Mouse (Mus musculus) intestine, embryonic 15.5 days (tissue): Measurements from ENCODE around the gene Hist1h2bb. TPM values are rescaled to one million over a fixed set of nuclear protein-coding genes. Genes with fewer than 3 reads are reported as not detected.
"Not testable (repeated sequence)": the region's sequence is repeated elsewhere in the genome, so short reads cannot be mapped to it uniquely, and the experiment has no call there.

Source experiments
- ATAC-seq: fragments of 200-750 bp; cut with Nextera tagmentation; 2 replicates; pipeline ENCODE4 v1.8.0; 2017; ENCODE audit warnings: moderate TSS enrichment, moderate library complexity
- H3K27ac ChIP-seq: fragments of 300-500 bp; sonication (generic); 2 replicates; pipeline ENCODE4 v1.5.1; 2015; ENCODE audit warnings: mild to moderate bottlenecking, inconsistent platforms
- H3K27me3 ChIP-seq: fragments of 300-500 bp; sonication (generic); replicated peaks from 2 replicates; pipeline ENCODE4 v1.6.1; 2015; ENCODE audit warnings: inconsistent platforms
- H3K36me3 ChIP-seq: fragments of 300-500 bp; sonication (generic); 2 replicates; pipeline ENCODE4 v1.6.1; 2015; ENCODE audit warnings: inconsistent platforms
- H3K4me1 ChIP-seq: fragments of 300-500 bp; sonication (generic); replicated peaks from 2 replicates; pipeline ENCODE4 v1.6.1; 2015; ENCODE audit warnings: inconsistent platforms
- H3K4me2 ChIP-seq: fragments of 300-500 bp; sonication (generic); replicated peaks from 2 replicates; pipeline ENCODE4 v1.6.1; 2015; ENCODE audit warnings: mild to moderate bottlenecking, inconsistent platforms
- H3K4me3 ChIP-seq: fragments of 300-500 bp; sonication (generic); replicated peaks from 2 replicates; pipeline ENCODE4 v1.5.1; 2015; ENCODE audit warnings: inconsistent platforms
- H3K9ac ChIP-seq: fragments of 300-500 bp; sonication (generic); 2 replicates; pipeline ENCODE4 v1.6.1; 2015; ENCODE audit warnings: inconsistent platforms
- H3K9me3 ChIP-seq: fragments of 300-500 bp; sonication (generic); 2 replicates; pipeline ENCODE4 v1.6.1; 2016; ENCODE audit warnings: inconsistent platforms
- WGBS: fragments of 180-500 bp; shearing (Covaris S2); methylation state at CpG from one replicate; pipeline ENCODE4 v1.1.7; 2015; 5-methylcytosine and 5-hydroxymethylcytosine counted together
- polyA plus RNA-seq: library from polyadenylated mRNA; unstranded; fragments of >200 nt; fragmentation: Nextera tagmentation; extraction: Ambion mirVana; gene quantifications from 2 replicates; pipeline ENCODE4 v1.2.1, GENCODE M21; 2015

Hist1h2bb gene
- polyA plus RNA-seq, 1 experiment from 2014 or later, result 2.4 TPM

DNA sequence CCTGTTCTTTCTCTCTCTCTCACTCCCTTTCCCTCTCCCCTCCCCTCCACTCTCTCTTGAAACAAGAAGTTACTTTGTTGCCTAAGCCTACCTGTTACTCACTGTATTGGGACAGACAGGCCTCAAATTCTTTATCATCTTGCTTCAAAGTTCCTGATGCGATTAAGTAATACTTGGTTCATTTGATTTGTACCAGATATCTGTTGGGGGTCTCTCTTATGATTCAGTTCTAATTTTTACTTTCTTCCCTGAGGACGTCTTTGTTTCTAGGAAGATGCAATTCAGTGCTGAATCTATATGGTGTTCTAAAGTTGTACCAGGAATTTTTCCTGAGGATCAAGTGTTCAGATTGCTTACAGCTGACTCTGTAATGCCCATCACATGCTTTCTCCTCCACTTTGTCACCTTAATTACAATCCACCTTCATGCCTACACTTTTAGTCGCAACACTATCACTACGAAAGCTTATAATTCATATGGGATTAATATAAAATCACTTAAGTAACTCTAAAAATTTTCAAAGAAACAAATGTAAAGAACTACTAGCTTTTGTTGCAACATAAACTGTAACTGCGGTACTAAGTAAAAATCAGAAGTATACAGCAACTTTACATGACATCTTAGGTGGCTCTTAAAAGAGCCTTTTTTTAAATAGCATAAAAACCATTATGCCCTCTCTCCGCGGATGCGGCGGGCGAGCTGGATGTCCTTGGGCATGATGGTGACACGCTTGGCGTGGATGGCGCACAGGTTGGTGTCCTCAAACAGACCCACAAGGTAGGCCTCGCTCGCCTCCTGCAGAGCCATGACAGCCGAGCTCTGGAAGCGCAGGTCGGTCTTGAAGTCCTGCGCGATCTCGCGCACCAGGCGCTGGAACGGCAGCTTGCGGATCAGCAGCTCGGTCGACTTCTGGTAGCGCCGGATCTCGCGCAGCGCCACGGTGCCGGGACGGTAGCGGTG lies 1.8 kb upstream of the Hist1h2bb start:
- Histone ChIP-seq H3K4me2 (peak overlapping the region; percentile 54), H3K4me3 (peak overlapping the region; percentile 39), H3K9ac (peak overlapping the region; percentile 45), H3K36me3 (no peaks in the 10 kb centered on the region), H3K27me3 (no peaks in the 10 kb centered on the region), H3K9me3 (no peaks in the 10 kb centered on the region), H3K4me1 (0 out of 2 replicates have a peak, but pooled peaks cover 4% of the 10 kb centered on the region), H3K27ac (peak overlapping the region; percentile 62)
- WGBS, result 2% methylated on average over 17 of the region's 36 CpGs
- no peak; the same call in 1 of the 2 replicates for ATAC-seq

DNA sequence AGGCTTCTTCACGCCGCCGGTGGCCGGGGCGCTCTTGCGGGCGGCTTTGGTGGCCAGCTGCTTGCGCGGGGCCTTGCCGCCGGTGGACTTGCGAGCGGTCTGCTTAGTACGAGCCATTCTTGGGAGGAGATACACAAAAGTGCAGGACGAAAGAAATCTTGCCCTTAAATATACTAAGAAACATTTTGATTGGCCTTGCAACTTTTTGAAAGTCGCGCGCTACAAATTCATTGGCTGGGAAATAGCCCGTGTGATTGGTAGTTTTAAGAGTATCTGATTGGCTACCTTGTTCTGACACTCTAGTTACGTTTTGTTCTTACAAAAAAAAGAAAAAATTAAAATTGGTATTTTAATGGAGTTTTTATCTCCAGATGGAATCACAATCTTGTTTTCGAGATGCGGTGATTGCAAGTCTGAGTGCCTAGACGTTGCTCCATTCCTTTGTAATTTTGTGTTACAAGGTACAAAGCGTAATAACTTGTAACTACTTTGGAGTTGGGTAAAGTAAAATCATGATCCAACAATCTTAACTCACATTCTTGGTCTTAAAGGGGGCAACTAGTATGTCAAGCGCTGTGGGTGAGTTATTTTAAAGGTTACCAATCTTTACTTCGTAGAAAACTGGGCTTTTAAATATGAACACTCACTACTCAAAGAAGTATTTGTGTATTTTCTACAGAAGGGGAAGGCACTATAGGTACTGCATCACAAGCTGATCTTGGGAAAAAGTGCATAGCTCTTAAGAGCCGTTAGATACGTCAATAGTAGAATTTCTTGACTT lies 963 bp upstream of the Hist1h2bb start, which contains the start of gene Hist1h3c:
Gene Hist1h3c (minus strand): TSS at position 222 of the 781 bp plus-strand sequence.
- Histone ChIP-seq H3K36me3 (no peaks in the 10 kb centered on the region), H3K9ac (peak within 1 kb of the TSS; percentile 54), H3K27me3 (no peaks in the 10 kb centered on the region), H3K4me2 (peak within 1 kb of the TSS; percentile 56), H3K27ac (peak within 1 kb of the TSS; percentile 98), H3K9me3 (no peaks in the 10 kb centered on the region), H3K4me3 (peak within 1 kb of the TSS; percentile 39), H3K4me1 (0 out of 2 replicates have a peak, but pooled peaks cover 4% of the 10 kb centered on the region)
- WGBS, result under 1% methylated on average over 25 of the region's 28 CpGs
- ATAC-seq, result peak; percentile 77

DNA sequence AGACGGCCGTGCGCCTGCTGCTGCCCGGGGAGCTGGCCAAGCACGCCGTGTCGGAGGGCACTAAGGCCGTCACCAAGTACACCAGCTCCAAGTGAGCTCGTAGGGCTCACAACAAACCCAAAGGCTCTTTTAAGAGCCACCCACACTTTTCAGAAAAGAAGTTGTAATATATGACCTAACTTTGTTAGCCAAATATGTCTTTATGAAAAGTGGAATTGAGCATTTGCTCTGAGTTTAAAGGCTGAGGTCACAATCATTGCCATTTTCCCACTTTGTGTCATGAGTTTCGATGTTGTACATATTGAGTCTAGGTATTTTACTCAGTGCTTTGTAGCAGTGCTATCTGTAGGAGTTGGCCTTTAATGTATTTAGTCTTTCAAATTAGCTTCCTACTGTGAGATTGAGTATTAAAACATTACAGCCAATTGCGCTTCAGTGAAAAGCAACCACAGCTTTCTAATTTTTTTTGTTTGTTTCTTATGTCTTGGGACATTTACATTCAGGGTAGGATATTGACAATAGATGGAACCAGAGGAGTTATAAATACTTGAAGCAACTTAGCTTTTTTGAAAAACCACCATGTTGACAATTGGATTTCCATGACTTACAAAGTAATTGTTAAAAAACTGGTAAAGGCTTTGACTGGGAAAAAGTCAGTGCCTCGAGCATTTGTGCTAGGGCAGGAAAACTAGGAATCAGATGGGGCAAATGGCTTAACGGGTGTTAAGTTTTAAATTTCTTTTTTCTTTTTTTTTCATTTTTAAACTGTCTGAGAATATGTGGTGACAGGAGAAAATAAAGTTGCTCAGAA lies 752 bp downstream of the Hist1h2bb start:
- Histone ChIP-seq H3K4me1 (0 out of 2 replicates have a peak, but pooled peaks cover 4% of the 10 kb centered on the region), H3K36me3 (no peaks in the 10 kb centered on the region), H3K4me3 (peak overlapping the region; percentile 26), H3K27me3 (no peaks in the 10 kb centered on the region), H3K9ac (peak overlapping the region; percentile 42), H3K4me2 (peak overlapping the region; percentile 52), H3K9me3 (no peaks in the 10 kb centered on the region), H3K27ac (peak overlapping the region; percentile 95)
- ATAC-seq, result no peak
- WGBS, result 3% methylated on average over 13 of the region's 13 CpGs

DNA sequence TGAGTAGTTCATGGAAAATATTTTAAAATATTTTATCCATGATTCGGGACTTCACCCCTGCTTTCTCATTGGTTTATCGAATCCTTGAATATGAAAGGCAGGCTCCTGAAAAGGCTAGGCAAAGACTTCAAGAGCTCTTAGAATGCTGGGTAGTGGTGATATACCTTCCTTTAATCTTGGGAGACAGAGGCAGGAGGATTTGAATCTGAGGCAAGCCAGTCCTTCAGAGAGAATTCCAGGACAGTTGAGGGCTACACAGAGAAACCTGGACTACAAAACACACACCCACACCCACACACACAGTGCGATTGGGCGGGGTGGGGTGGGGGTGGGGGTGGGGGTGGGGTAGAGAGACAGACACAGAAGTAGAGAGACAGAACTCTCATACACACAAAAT lies 1.4 kb downstream of the Hist1h2bb start:
- Histone ChIP-seq H3K27ac (peak overlapping the region; percentile 95), H3K4me3 (no peak overlapping the region), H3K27me3 (no peaks in the 10 kb centered on the region), H3K9me3 (no peaks in the 10 kb centered on the region), H3K4me1 (0 out of 2 replicates have a peak, but pooled peaks cover 4% of the 10 kb centered on the region), H3K4me2 (peak overlapping the region; percentile 52), H3K9ac (0 out of 2 replicates have a peak overlapping the region, but pooled peaks have one; percentile 30), H3K36me3 (no peaks in the 10 kb centered on the region)
- WGBS, result 6% methylated on average over 4 of the region's 4 CpGs
- ATAC-seq, result no peak

DNA sequence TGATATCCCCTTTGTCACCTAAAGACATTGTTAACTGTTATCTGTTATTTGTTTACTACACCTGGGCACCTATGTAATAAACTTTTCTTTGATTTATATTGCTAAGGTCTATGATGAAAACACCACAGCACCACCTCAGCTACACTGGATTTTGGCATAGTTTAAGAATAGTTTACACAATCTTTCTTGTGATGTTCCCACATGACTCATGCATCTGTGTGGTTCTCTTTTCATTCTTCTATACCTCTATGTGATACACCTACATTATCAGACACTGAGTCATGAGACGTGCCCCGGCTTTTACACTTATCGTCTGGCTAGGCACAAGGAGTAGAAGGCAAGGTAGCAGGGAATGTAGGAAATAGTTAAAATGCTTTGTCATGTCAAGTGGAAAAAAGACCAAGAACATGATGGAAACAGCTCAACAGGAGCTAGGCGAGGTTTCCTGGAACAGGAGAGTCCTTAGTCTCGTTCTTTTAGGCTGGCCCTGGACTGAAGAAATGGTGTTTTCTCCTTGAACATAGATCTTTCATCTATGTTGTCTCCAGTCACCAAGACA lies 3.1 kb downstream of the Hist1h2bb start:
- no peaks in the 10 kb centered on the region for H3K36me3 ChIP-seq
- 0 out of 2 replicates have a peak, but pooled peaks cover 4% of the 10 kb centered on the region for H3K4me1 ChIP-seq
- H3K4me2 ChIP-seq, result no peak overlapping the region
- H3K27ac ChIP-seq, result no peak overlapping the region
- no peak overlapping the region for H3K4me3 ChIP-seq
- H3K27me3 ChIP-seq, result no peaks in the 10 kb centered on the region
- ATAC-seq, result no peak
- WGBS, result 92% methylated on average over 5 of the region's 5 CpGs
- H3K9ac ChIP-seq, result no peak overlapping the region
- no peaks in the 10 kb centered on the region for H3K9me3 ChIP-seq

DNA sequence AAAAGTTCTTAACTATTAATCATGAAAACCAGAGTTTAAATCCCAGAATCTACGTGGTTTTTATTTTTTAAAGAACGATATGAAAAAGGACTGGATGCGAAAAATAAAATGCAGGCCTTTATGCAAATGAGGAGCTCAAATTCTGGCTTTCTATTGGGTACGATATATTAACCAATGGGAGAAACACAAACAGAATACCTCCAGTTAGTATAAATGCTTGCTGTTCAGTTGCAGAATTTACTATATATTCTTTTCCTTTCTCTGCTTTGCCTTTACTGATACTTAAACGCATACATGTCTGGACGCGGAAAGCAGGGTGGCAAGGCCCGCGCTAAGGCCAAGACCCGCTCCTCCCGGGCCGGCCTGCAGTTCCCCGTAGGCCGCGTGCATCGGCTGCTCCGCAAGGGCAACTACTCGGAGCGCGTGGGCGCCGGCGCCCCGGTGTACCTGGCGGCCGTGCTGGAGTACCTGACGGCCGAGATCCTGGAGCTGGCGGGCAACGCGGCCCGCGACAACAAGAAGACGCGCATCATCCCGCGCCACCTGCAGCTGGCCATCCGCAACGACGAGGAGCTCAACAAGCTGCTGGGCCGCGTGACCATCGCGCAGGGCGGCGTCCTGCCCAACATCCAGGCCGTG lies 4.4 kb downstream of the Hist1h2bb start, which contains the start of gene Hist1h2ab:
Gene Hist1h2ab (plus strand): TSS at position 288 of the 639 bp plus-strand sequence.
- Histone ChIP-seq H3K27ac (peak within 1 kb of the TSS; percentile 96), H3K9ac (peak within 1 kb of the TSS; percentile 54), H3K4me2 (peak within 1 kb of the TSS; percentile 63), H3K4me3 (peak within 1 kb of the TSS; percentile 39)
- H3K36me3 ChIP-seq, H3K27me3 ChIP-seq, H3K9me3 ChIP-seq, H3K4me1 ChIP-seq: not testable (repeated sequence)
- under 1% methylated on average over 34 of the region's 47 CpGs for WGBS
- ATAC-seq, result peak; percentile 59

DNA sequence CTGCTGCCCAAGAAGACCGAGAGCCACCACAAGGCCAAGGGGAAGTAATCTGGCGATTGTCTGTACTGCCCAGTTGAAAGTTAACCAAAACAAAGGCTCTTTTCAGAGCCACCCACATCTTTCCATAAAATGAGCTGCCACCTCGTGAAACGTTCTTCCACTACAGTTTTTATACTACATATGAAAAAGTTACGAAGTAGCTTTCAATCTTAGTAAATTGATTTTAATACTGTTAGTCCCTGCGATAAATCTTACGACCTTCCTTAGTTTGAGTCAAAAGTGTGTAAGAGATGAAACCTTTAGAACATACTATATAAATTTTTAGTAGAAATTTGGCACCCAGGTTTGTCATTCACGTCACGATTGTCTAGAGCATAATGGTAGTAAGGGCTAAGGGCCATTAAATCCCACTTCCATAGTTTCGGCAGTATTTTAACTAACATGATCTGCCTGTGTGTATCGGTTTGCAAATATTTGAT lies 5.0 kb downstream of the Hist1h2bb start:
- Histone ChIP-seq H3K4me2 (peak overlapping the region; percentile 63), H3K27me3 (no peaks in the 10 kb centered on the region), H3K9me3 (no peaks in the 10 kb centered on the region), H3K4me3 (peak overlapping the region; percentile 39), H3K4me1 (0 out of 2 replicates have a peak, but pooled peaks cover 4% of the 10 kb centered on the region), H3K27ac (peak overlapping the region; percentile 96), H3K9ac (peak overlapping the region; percentile 54), H3K36me3 (no peaks in the 10 kb centered on the region)
- 2% methylated on average over 11 of the region's 11 CpGs for WGBS
- peak; percentile 14; the same call in 1 of the 2 replicates for ATAC-seq

DNA sequence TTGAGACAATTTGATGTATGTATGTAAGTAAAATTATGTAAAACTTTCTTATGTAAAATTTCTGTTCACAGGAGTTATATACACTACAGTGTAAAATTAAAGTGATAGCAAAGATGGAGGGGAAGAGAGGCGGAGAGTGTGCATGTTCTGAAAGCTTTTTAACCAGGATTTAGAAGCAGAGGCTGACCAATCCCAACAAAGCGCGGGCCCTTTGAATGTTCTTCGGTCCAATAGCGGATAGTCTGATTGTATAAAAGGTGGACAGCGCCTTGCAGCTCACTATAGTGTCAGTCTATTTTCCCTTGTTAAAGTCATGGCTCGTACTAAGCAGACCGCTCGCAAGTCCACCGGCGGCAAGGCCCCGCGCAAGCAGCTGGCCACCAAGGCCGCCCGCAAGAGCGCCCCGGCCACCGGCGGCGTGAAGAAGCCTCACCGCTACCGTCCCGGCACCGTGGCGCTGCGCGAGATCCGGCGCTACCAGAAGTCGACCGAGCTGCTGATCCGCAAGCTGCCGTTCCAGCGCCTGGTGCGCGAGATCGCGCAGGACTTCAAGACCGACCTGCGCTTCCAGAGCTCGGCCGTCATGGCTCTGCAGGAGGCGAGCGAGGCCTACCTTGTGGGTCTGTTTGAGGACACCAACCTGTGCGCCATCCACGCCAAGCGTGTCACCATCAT lies 5.7 kb downstream of the Hist1h2bb start, which contains the start of gene Hist1h3b:
Gene Hist1h3b (plus strand): TSS at position 201 of the 675 bp plus-strand sequence.
- H3K9me3 ChIP-seq, H3K36me3 ChIP-seq, H3K4me1 ChIP-seq, H3K27me3 ChIP-seq: not testable (repeated sequence)
- Histone ChIP-seq H3K9ac (peak within 1 kb of the TSS; percentile 54), H3K4me2 (peak within 1 kb of the TSS; percentile 63), H3K4me3 (peak within 1 kb of the TSS; percentile 39), H3K27ac (peak within 1 kb of the TSS; percentile 96)
- peak; percentile 87 for ATAC-seq
- WGBS, result 0% methylated on average over 18 of the region's 47 CpGs

DNA sequence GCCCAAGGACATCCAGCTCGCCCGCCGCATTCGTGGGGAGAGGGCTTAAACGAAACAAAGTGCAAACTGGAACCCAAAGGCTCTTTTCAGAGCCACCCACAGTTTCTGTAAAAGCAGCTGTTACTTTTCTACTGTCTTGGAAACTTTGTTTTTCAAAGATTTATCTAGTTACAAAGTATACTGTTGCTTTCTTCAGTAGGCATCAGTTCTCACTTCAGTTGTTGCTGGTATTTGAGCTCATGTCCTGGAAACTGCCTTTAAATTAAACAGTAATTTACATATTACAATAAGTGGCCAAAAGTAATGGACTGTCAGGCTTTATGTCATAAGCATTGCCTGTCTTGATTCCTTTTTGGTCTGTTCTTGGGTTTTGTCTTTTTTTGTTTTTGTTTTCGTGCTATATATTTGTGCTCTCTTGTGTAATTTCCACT lies 6.2 kb downstream of the Hist1h2bb start:
- H3K27me3 ChIP-seq, result no peaks in the 10 kb centered on the region
- H3K9ac ChIP-seq, result peak overlapping the region; percentile 51
- H3K27ac ChIP-seq, result peak overlapping the region; percentile 80
- peak overlapping the region; percentile 33 for H3K4me3 ChIP-seq
- H3K4me1 ChIP-seq, result 0 out of 2 replicates have a peak, but pooled peaks cover 4% of the 10 kb centered on the region
- no peaks in the 10 kb centered on the region for H3K36me3 ChIP-seq
- WGBS, result 5% methylated on average over 6 of the region's 6 CpGs
- H3K9me3 ChIP-seq, result no peaks in the 10 kb centered on the region
- ATAC-seq, result no peak
- H3K4me2 ChIP-seq, result peak overlapping the region; percentile 53

DNA sequence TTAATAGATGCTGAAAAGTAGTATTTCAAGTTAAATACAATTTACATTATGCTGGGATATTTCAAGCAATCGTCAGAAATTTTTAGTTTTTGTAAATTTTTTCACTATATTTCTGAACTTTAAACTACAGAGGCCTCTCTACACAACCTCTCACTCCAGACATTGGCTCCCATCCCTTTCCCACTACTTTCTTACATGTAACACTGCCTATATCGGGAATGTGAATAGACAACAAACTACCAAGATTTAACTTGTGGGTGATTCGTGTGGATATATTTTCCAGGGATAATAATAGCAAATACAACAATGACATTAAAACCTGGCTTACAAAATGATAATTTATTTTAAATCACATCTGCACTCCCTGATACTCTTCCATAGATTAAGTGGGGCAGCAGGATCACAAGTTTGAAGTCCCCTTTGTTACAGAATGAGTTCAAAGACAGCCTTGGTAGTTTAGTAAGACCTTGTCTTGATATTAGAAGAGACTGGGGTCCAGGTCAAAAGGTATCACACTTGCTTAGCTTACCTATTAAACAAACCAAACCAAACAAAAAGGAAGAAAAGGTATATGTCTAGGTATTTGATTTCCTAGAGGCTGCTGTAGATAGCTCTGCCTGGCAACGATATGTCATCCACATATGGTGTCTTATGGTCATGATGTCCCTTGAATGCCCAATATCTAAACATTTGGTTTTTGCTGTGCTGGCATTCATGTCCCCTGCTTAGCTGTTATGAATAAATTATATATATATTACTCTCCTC lies 7.0 kb downstream of the Hist1h2bb start:
- H3K4me3 ChIP-seq, result no peak overlapping the region
- H3K4me2 ChIP-seq, result peak overlapping the region; percentile 53
- no peak overlapping the region for H3K27ac ChIP-seq
- H3K36me3 ChIP-seq, result no peaks in the 10 kb centered on the region
- ATAC-seq, result no peak
- no peaks in the 10 kb centered on the region for H3K9me3 ChIP-seq
- no peak overlapping the region for H3K9ac ChIP-seq
- H3K27me3 ChIP-seq, result no peaks in the 10 kb centered on the region
- no peaks in the 10 kb centered on the region for H3K4me1 ChIP-seq
- 53% methylated on average over 4 of the region's 4 CpGs for WGBS
